Mouse (Mus musculus) right cerebral cortex, adult 18-20 months (tissue): Measurements from ENCODE around the gene Luc7l3.

Source experiments
- DNase-seq: peaks from one replicate; pipeline ENCODE4 v3.0.0; 2022; ENCODE audit warnings: mixed read lengths

Luc7l3 gene

GRCm38 (mm10) chr11:94253691-94254090 lies 68.1 kb downstream of the Luc7l3 start:
- no peak for DNase-seq

GRCm38 (mm10) chr11:94253156-94253555 lies 68.6 kb downstream of the Luc7l3 start:
- DNase-seq, result no peak

GRCm38 (mm10) chr11:94246789-94247061 lies 75.1 kb downstream of the Luc7l3 start:
- no peak for DNase-seq

- peak; percentile 31 for DNase-seq
These were observed 75.6 kb downstream of the Luc7l3 start, which contains the start of gene Wfikkn2 for GRCm38 (mm10) chr11:94245955-94246788. Wfikkn2 (minus strand) TSS chr11:94246005.

- no peak for DNase-seq
These were observed 77.4 kb downstream of the Luc7l3 start for GRCm38 (mm10) chr11:94244385-94244784.

- no peak for DNase-seq
These were observed 78.2 kb downstream of the Luc7l3 start for GRCm38 (mm10) chr11:94243422-94244180.

GRCm38 (mm10) chr11:94242760-94243421 lies 78.9 kb downstream of the Luc7l3 start:
- no peak for DNase-seq

GRCm38 (mm10) chr11:94239706-94240105 lies 82.1 kb downstream of the Luc7l3 start:
- no peak for DNase-seq

GRCm38 (mm10) chr11:94238786-94239185 lies 83.0 kb downstream of the Luc7l3 start:
- DNase-seq, result no peak
